Mouse (Mus musculus) lung, embryonic 16.5 days (tissue): ENCODE measurements around the gene Olfr970. TPM values are rescaled to one million over a fixed set of nuclear protein-coding genes. Genes with fewer than 3 reads are reported as not detected.
"Not testable (repeated sequence)": the region's sequence is repeated elsewhere in the genome, so short reads cannot be mapped to it uniquely, and the experiment has no call there.

ENCODE experiments used
- ATAC-seq: fragments of 200-750 bp; cut with Nextera tagmentation; 2 replicates; pipeline ENCODE4 v1.8.0; 2017; ENCODE audit warnings: low read depth, mild to moderate bottlenecking, moderate library complexity
- H3K27ac ChIP-seq: fragments of 300-500 bp; sonication (generic); 2 replicates; pipeline ENCODE4 v1.5.1; 2014; ENCODE audit warnings: mild to moderate bottlenecking, control low read depth, low read length
- H3K27me3 ChIP-seq: fragments of 300-500 bp; sonication (generic); 2 replicates; pipeline ENCODE4 v1.6.1; 2014; ENCODE audit warnings: low read depth, low read length, mixed read lengths; ENCODE audit not compliant: control insufficient read depth, insufficient read depth
- H3K36me3 ChIP-seq: fragments of 300-500 bp; sonication (generic); 2 replicates; pipeline ENCODE4 v1.6.1; 2014; ENCODE audit warnings: low read length; ENCODE audit not compliant: control insufficient read depth, insufficient read depth
- H3K4me1 ChIP-seq: fragments of 300-500 bp; sonication (generic); replicated peaks from 2 replicates; pipeline ENCODE4 v1.6.1; 2014; ENCODE audit warnings: low read length, mixed read lengths; ENCODE audit not compliant: control insufficient read depth, insufficient read depth
- H3K4me2 ChIP-seq: fragments of 300-500 bp; sonication (generic); 2 replicates; pipeline ENCODE4 v1.6.1; 2014; ENCODE audit warnings: low read depth, low read length, control low read depth
- H3K4me3 ChIP-seq: fragments of 300-500 bp; sonication (generic); 2 replicates; pipeline ENCODE4 v1.5.1; 2014; ENCODE audit warnings: mild to moderate bottlenecking, low read length, control low read depth
- H3K9ac ChIP-seq: fragments of 300-500 bp; sonication (generic); 2 replicates; pipeline ENCODE4 v1.6.1; 2014; ENCODE audit warnings: low read length, control low read depth
- H3K9me3 ChIP-seq: fragments of 300-500 bp; sonication (generic); 2 replicates; pipeline ENCODE4 v1.6.1; 2016; ENCODE audit warnings: low read length; ENCODE audit not compliant: control insufficient read depth
- WGBS: fragments of 180-500 bp; shearing (Covaris S2); extraction: QIAGEN DNeasy Blood & Tissue Kit; methylation state at CpG from one replicate; pipeline ENCODE4 v1.1.7; 2014; 5-methylcytosine and 5-hydroxymethylcytosine counted together
- polyA plus RNA-seq: library from polyadenylated mRNA; unstranded; fragments of >200 nt; fragmentation: Nextera tagmentation; extraction: Ambion mirVana; gene quantifications from 2 replicates; pipeline ENCODE4 v1.2.1, GENCODE M21; 2015

The Olfr970 gene
- polyA plus RNA-seq = not detected in 2 replicates

DNA sequence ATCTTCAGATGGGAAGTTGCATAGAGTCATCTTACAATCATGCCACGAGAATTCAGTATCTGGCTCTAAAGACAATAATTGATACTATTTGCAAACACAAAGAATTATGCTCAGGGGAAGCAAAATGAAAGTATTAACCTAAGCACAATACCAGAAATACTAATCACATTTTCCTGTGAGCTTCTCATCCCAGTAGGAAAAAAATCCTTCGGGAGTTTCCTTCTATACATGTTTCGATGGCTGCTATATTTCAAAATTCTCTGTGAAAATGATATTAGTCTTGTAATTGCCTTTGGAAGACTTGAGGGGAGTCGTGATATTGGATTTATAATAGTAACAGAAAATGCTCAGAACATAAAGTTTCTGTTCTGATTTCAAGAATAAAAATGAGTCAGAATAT is at the start of gene Olfr970:
Olfr970 (plus strand) TSS at position 301 of the 400 bp plus-strand sequence.
- Histone ChIP-seq H3K4me3 (no peak within 1 kb of the TSS), H3K27ac (no peak within 1 kb of the TSS), H3K36me3 (no peaks in the 10 kb centered on the region), H3K9me3 (no peaks in the 10 kb centered on the region), H3K27me3 (no peaks in the 10 kb centered on the region), H3K4me1 (no peaks in the 10 kb centered on the region), H3K9ac (no peak within 1 kb of the TSS), H3K4me2 (no peak within 1 kb of the TSS)
- no peak for ATAC-seq
- 67% methylated on average over 4 of the region's 4 CpGs for WGBS

DNA sequence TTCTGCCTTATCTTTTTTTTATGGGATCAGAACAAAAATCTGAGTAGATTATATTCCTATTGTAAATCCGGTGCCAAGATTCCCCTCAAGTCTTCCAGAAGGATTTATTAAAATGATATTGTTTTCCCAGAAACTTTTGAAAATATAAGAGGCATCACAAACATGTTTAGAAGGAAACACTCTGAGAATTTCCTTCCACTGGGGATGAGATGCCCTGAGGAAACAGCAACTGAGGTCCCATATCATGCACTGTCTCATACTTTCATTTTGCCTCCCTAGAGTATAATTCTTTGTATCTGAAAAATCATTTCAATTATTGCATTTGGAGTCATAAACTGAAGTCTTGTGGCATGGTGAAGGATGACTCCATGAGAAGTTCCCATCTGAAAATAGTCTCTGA is 25.5 kb upstream of the Olfr970 start, which contains the start of gene Olfr968:
Olfr968 (minus strand) TSS at position 101 of the 400 bp plus-strand sequence.
- H3K27me3 ChIP-seq = no peaks in the 10 kb centered on the region
- H3K9ac ChIP-seq = no peak within 1 kb of the TSS
- H3K4me2 ChIP-seq = no peak within 1 kb of the TSS
- H3K36me3 ChIP-seq = no peaks in the 10 kb centered on the region
- no peaks in the 10 kb centered on the region for H3K4me1 ChIP-seq
- H3K27ac ChIP-seq = no peak within 1 kb of the TSS
- no peak within 1 kb of the TSS for H3K4me3 ChIP-seq
- no peak for ATAC-seq
- no peaks in the 10 kb centered on the region for H3K9me3 ChIP-seq
- 75% methylated on average over 1 of the region's 1 CpGs for WGBS

DNA sequence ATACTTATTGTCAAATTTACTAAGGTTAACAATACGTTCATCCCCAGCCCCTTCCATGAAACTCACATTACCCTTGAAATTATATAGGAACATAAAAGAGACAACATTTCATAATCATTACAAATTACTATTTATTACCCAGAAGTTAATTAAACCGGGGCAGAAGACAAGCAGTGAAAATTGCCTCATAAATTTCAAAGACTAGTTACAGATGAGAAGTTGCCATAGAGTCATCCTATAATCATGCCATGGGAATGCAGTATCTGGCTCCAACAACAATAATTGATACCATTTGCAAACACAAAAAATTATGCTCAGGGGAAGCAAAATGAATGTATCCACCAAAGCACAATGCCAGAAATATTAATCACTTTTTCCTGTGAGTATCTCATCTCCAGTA is 18.1 kb upstream of the Olfr970 start, which contains the start of gene Olfr969:
Olfr969 (plus strand) TSS at position 388 of the 400 bp plus-strand sequence.
- H3K9me3 ChIP-seq = no peaks in the 10 kb centered on the region
- ATAC-seq = no peak
- H3K4me3 ChIP-seq = no peak within 1 kb of the TSS
- H3K27ac ChIP-seq = no peak within 1 kb of the TSS
- 67% methylated on average over 2 of the region's 2 CpGs for WGBS
- no peak within 1 kb of the TSS for H3K4me2 ChIP-seq
- no peaks in the 10 kb centered on the region for H3K4me1 ChIP-seq
- H3K9ac ChIP-seq = no peak within 1 kb of the TSS
- H3K36me3 ChIP-seq = no peaks in the 10 kb centered on the region
- H3K27me3 ChIP-seq = no peaks in the 10 kb centered on the region

DNA sequence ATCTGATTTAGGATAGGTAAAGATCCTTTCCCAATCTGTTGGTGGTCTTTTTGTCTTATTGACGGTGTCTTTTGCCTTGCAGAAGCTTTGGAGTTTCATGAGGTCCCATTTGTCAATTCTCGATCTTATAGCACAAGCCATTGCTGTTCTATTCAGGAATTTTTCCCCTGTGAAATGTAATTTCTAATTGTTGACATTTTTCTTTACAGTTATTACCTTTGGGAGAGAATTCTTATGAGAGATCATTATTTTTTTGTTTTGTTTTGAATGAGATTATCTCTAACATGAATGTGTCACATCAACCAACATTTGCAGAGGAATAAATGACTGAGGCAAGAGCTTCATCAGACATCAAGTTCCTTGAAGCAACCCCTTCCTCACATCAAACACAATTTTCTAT is 27.9 kb downstream of the Olfr970 start, which contains the start of gene Olfr971:
Olfr971 (plus strand) TSS at position 301 of the 400 bp plus-strand sequence.
- H3K9ac ChIP-seq = not testable (repeated sequence)
- WGBS = 83% methylated on average over 1 of the region's 2 CpGs

DNA sequence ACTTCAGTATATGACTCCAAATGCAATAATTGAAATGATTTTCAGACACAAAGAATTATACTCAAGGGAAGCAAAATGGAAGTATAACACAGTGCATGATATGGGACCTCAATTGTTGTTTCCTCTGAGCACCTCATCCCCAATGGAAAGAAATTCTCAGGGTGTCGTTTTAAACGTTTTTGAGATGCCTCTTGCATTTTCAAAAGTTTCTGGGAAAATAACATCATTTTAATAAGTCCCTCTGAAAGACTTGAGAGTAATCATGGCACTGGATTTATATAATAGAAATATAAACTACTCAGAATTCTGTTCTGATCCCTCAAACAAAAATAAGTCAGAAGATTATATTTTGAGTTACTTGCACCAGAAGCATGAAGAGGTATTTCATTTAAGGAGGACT is 57.5 kb downstream of the Olfr970 start, which contains the start of gene Olfr972:
Olfr972 (plus strand) TSS at position 301 of the 400 bp plus-strand sequence.
- H3K27me3 ChIP-seq = no peaks in the 10 kb centered on the region
- H3K27ac ChIP-seq = no peak within 1 kb of the TSS
- ATAC-seq = no peak
- H3K36me3 ChIP-seq = no peaks in the 10 kb centered on the region
- no peaks in the 10 kb centered on the region for H3K4me1 ChIP-seq
- H3K4me3 ChIP-seq = no peak within 1 kb of the TSS
- no peaks in the 10 kb centered on the region for H3K9me3 ChIP-seq
- no peak within 1 kb of the TSS for H3K4me2 ChIP-seq
- no peak within 1 kb of the TSS for H3K9ac ChIP-seq
- WGBS = 62% methylated on average over 2 of the region's 2 CpGs

More for the DNA sequence above, 27.9 kb downstream of the Olfr970 start, which contains the start of gene Olfr971:
- H3K36me3 ChIP-seq, H3K4me2 ChIP-seq, H3K4me1 ChIP-seq, H3K9me3 ChIP-seq, H3K27me3 ChIP-seq, H3K27ac ChIP-seq, H3K4me3 ChIP-seq, ATAC-seq: not testable (repeated sequence)

Other genes with a start within 250 kb of the Olfr970 start
- gene Olfr959, start 233.3 kb upstream of the Olfr970 start, polyA plus RNA-seq = not detected in 2 replicates
- 7.8 and 9.6 TPM in 2 replicates for gene AW551984, start 204.5 kb upstream of the Olfr970 start, polyA plus RNA-seq
- gene Olfr148, start 198.2 kb upstream of the Olfr970 start, polyA plus RNA-seq = not detected in 2 replicates
- gene Olfr960, start 187.5 kb upstream of the Olfr970 start, polyA plus RNA-seq = not detected in 2 replicates
- gene Olfr961, start 163.8 kb upstream of the Olfr970 start, polyA plus RNA-seq = not detected in 2 replicates
- not detected in 2 replicates for gene Olfr963, start 141.7 kb upstream of the Olfr970 start, polyA plus RNA-seq
- gene Olfr149, start 101.7 kb upstream of the Olfr970 start, polyA plus RNA-seq = not detected in 2 replicates
- gene Olfr965, start 97.5 kb upstream of the Olfr970 start, polyA plus RNA-seq = not detected in 2 replicates
- gene Olfr150, start 77.9 kb upstream of the Olfr970 start, polyA plus RNA-seq = not detected in 2 replicates
- not detected in 2 replicates for gene Olfr967, start 62.6 kb upstream of the Olfr970 start, polyA plus RNA-seq
- gene Olfr968, start 25.6 kb upstream of the Olfr970 start, polyA plus RNA-seq = not detected in 2 replicates
- gene Olfr969, start 17.9 kb upstream of the Olfr970 start, polyA plus RNA-seq = not detected in 2 replicates
- not detected in 2 replicates for gene Olfr971, start 28.0 kb downstream of the Olfr970 start, polyA plus RNA-seq
- gene Olfr972, start 57.6 kb downstream of the Olfr970 start, polyA plus RNA-seq = not detected in 2 replicates
- gene Olfr229, start 98.5 kb downstream of the Olfr970 start, polyA plus RNA-seq = not detected in 2 replicates
- not detected in 2 replicates for gene Olfr974, start 128.6 kb downstream of the Olfr970 start, polyA plus RNA-seq
- gene Olfr975, start 143.2 kb downstream of the Olfr970 start, polyA plus RNA-seq = not detected in 2 replicates
- gene Olfr976, start 152.3 kb downstream of the Olfr970 start, polyA plus RNA-seq = not detected in 2 replicates
- not detected in 2 replicates for gene Olfr978, start 183.3 kb downstream of the Olfr970 start, polyA plus RNA-seq
- gene Olfr979, start 194.6 kb downstream of the Olfr970 start, polyA plus RNA-seq = not detected in 2 replicates
- gene Olfr980, start 200.7 kb downstream of the Olfr970 start, polyA plus RNA-seq = not detected in 2 replicates
- gene Olfr981, start 212.6 kb downstream of the Olfr970 start, polyA plus RNA-seq = not detected in 2 replicates